Mouse (Mus musculus): ENCODE results near the gene Ggnbp2. TPM values are rescaled to one million over a fixed set of nuclear protein-coding genes. Genes with fewer than 3 reads are reported as not detected.
"Not testable (repeated sequence)": the region's sequence is repeated elsewhere in the genome, so short reads cannot be mapped to it uniquely, and the experiment has no call there.

Gene Ggnbp2
- polyA plus RNA-seq, 1 experiment from 2014 or later, result 66.5 TPM

- 80% methylated on average over 11 of the region's 11 CpGs for WGBS
- Histone ChIP-seq H3K27ac (peak overlapping the region; percentile 21; the same call in 1 of the 2 replicates), H3K36me3 (ENCODE audit: poor library complexity, severe bottlenecking) (peaks cover 37% of the 10 kb centered on the region), H3K9ac (peak overlapping the region; percentile 71), H3K4me1 (peaks cover 13% of the 10 kb centered on the region), H3K4me3 (peak overlapping the region; percentile 59), H3K4me2 (peak overlapping the region; percentile 92)
- not testable (repeated sequence) for H3K27me3 ChIP-seq; H3K9me3 ChIP-seq (replicated peaks)
- ATAC-seq, result 0 out of 2 replicates have a peak, but pooled peaks have one; percentile 13
Observed at GRCm38 (mm10) chr11:84829495-84829894, 41.1 kb downstream of the Ggnbp2 start.

- Histone ChIP-seq H3K4me3 (peak within 1 kb of the TSS; percentile 59), H3K27ac (peak within 1 kb of the TSS; percentile 21; the same call in 1 of the 2 replicates), H3K9me3 (replicated peaks) (no peaks in the 10 kb centered on the region), H3K9ac (peak within 1 kb of the TSS; percentile 71), H3K4me2 (peak within 1 kb of the TSS; percentile 92), H3K27me3 (no peaks in the 10 kb centered on the region), H3K4me1 (peaks cover 13% of the 10 kb centered on the region), H3K36me3 (ENCODE audit: poor library complexity, severe bottlenecking) (peaks cover 30% of the 10 kb centered on the region)
- peak; percentile 89 for ATAC-seq
- WGBS, result under 1% methylated on average over 58 of the region's 62 CpGs
Observed at GRCm38 (mm10) chr11:84828516-84829399, 41.9 kb downstream of the Ggnbp2 start, which contains the start of gene Dhrs11. Gene Dhrs11 (minus strand): TSS chr11:84828994.

GRCm38 (mm10) chr11:84827901-84828503 lies 42.6 kb downstream of the Ggnbp2 start:
- ATAC-seq, result no peak

GRCm38 (mm10) chr11:84827492-84827891 lies 43.1 kb downstream of the Ggnbp2 start:
- ATAC-seq, result no peak
- no peak overlapping the region for H3K9ac ChIP-seq
- H3K4me3 ChIP-seq, result no peak overlapping the region
- no peaks in the 10 kb centered on the region for H3K9me3 ChIP-seq (replicated peaks)
- no peaks in the 10 kb centered on the region for H3K27me3 ChIP-seq
- H3K4me1 ChIP-seq, result peaks cover 13% of the 10 kb centered on the region
- no peak overlapping the region for H3K4me2 ChIP-seq
- no peak overlapping the region for H3K27ac ChIP-seq
- H3K36me3 ChIP-seq (ENCODE audit: poor library complexity, severe bottlenecking), result peaks cover 20% of the 10 kb centered on the region

More at GRCm38 (mm10) chr11:84827901-84828503, 42.6 kb downstream of the Ggnbp2 start:
- Histone ChIP-seq H3K27me3 (no peaks in the 10 kb centered on the region), H3K4me1 (peaks cover 13% of the 10 kb centered on the region), H3K9me3 (replicated peaks) (no peaks in the 10 kb centered on the region), H3K4me3 (peak overlapping the region; percentile 59), H3K9ac (no peak overlapping the region), H3K4me2 (peak overlapping the region; percentile 92), H3K36me3 (ENCODE audit: poor library complexity, severe bottlenecking) (peaks cover 25% of the 10 kb centered on the region), H3K27ac (no peak overlapping the region)
- 51% methylated on average over 3 of the region's 3 CpGs for WGBS

GRCm38 (mm10) chr11:84826185-84826584 lies 44.4 kb downstream of the Ggnbp2 start:
- Histone ChIP-seq H3K36me3 (ENCODE audit: poor library complexity, severe bottlenecking) (peaks cover 7% of the 10 kb centered on the region), H3K4me2 (no peak overlapping the region), H3K4me1 (peaks cover 13% of the 10 kb centered on the region), H3K27me3 (no peaks in the 10 kb centered on the region), H3K9ac (no peak overlapping the region), H3K9me3 (replicated peaks) (no peaks in the 10 kb centered on the region), H3K27ac (no peak overlapping the region), H3K4me3 (no peak overlapping the region)
- no peak for ATAC-seq
- 69% methylated on average over 3 of the region's 3 CpGs for WGBS

- H3K36me3 ChIP-seq (ENCODE audit: poor library complexity, severe bottlenecking), result 0 out of 2 replicates have a peak, but pooled peaks cover under 1% of the 10 kb centered on the region
- H3K27me3 ChIP-seq, result no peaks in the 10 kb centered on the region
- no peak for ATAC-seq
- no peak overlapping the region for H3K9ac ChIP-seq
- no peak overlapping the region for H3K4me3 ChIP-seq
- H3K4me2 ChIP-seq, result no peak overlapping the region
- no peak overlapping the region for H3K27ac ChIP-seq
- H3K9me3 ChIP-seq (replicated peaks), result no peaks in the 10 kb centered on the region
- 89% methylated on average over 10 of the region's 10 CpGs for WGBS
- H3K4me1 ChIP-seq, result peaks cover 13% of the 10 kb centered on the region
Observed at GRCm38 (mm10) chr11:84825261-84825807, 45.3 kb downstream of the Ggnbp2 start.

- no peaks in the 10 kb centered on the region for H3K27me3 ChIP-seq
- 73% methylated on average over 10 of the region's 10 CpGs for WGBS
- no peaks in the 10 kb centered on the region for H3K9me3 ChIP-seq (replicated peaks)
- no peak overlapping the region for H3K4me3 ChIP-seq
- peaks cover 9% of the 10 kb centered on the region for H3K4me1 ChIP-seq
- H3K4me2 ChIP-seq, result no peak overlapping the region
- H3K27ac ChIP-seq, result no peak overlapping the region
- H3K36me3 ChIP-seq (ENCODE audit: poor library complexity, severe bottlenecking), result no peaks in the 10 kb centered on the region
- no peak overlapping the region for H3K9ac ChIP-seq
- no peak for ATAC-seq
Observed at GRCm38 (mm10) chr11:84823484-84823897, 47.1 kb downstream of the Ggnbp2 start.

GRCm38 (mm10) chr11:84822487-84822886 lies 48.1 kb downstream of the Ggnbp2 start:
- no peaks in the 10 kb centered on the region for H3K9me3 ChIP-seq (replicated peaks)
- no peak overlapping the region for H3K27ac ChIP-seq
- peaks cover 9% of the 10 kb centered on the region; the same call in 1 of the 2 replicates for H3K4me1 ChIP-seq
- WGBS, result 87% methylated on average over 5 of the region's 5 CpGs
- no peaks in the 10 kb centered on the region for H3K27me3 ChIP-seq
- H3K4me2 ChIP-seq, result no peak overlapping the region
- no peaks in the 10 kb centered on the region for H3K36me3 ChIP-seq (ENCODE audit: poor library complexity, severe bottlenecking)
- H3K9ac ChIP-seq, result no peak overlapping the region
- ATAC-seq, result no peak
- no peak overlapping the region for H3K4me3 ChIP-seq

- H3K4me1 ChIP-seq, result peaks cover 9% of the 10 kb centered on the region; the same call in 1 of the 2 replicates
- no peaks in the 10 kb centered on the region for H3K27me3 ChIP-seq
- 86% methylated on average over 9 of the region's 9 CpGs for WGBS
- no peak overlapping the region for H3K9ac ChIP-seq
- H3K27ac ChIP-seq, result no peak overlapping the region
- H3K4me2 ChIP-seq, result no peak overlapping the region
- no peaks in the 10 kb centered on the region for H3K36me3 ChIP-seq (ENCODE audit: poor library complexity, severe bottlenecking)
- H3K9me3 ChIP-seq (replicated peaks), result no peaks in the 10 kb centered on the region
- H3K4me3 ChIP-seq, result no peak overlapping the region
- no peak for ATAC-seq
Observed at GRCm38 (mm10) chr11:84821131-84821770, 49.4 kb downstream of the Ggnbp2 start.

- Histone ChIP-seq H3K4me2 (peak within 1 kb of the TSS; percentile 99), H3K27ac (peak within 1 kb of the TSS; percentile 54), H3K9ac (peak within 1 kb of the TSS; percentile 75), H3K4me3 (peak within 1 kb of the TSS; percentile 74), H3K9me3 (replicated peaks) (no peaks in the 10 kb centered on the region), H3K36me3 (ENCODE audit: poor library complexity, severe bottlenecking) (no peaks in the 10 kb centered on the region), H3K27me3 (0 out of 2 replicates have a peak, but pooled peaks cover 3% of the 10 kb centered on the region), H3K4me1 (peaks cover 9% of the 10 kb centered on the region; the same call in 1 of the 2 replicates)
- peak; percentile 90 for ATAC-seq
- WGBS, result under 1% methylated on average over 54 of the region's 55 CpGs
Observed at GRCm38 (mm10) chr11:84818961-84819692, 51.5 kb downstream of the Ggnbp2 start, which contains the start of gene Mrm1. Gene Mrm1 (minus strand): TSS chr11:84819515.

Measured in forebrain, embryonic 13.5 days (tissue).